Mouse (Mus musculus) retina, embryonic 14.5 days (tissue): ENCODE data around the gene Dgcr2.

Experiments used
- DNase-seq: peaks from one replicate; pipeline ENCODE4 v3.0.0-alpha.2; 2015; ENCODE audit warnings: low spot score

Gene Dgcr2

DNA sequence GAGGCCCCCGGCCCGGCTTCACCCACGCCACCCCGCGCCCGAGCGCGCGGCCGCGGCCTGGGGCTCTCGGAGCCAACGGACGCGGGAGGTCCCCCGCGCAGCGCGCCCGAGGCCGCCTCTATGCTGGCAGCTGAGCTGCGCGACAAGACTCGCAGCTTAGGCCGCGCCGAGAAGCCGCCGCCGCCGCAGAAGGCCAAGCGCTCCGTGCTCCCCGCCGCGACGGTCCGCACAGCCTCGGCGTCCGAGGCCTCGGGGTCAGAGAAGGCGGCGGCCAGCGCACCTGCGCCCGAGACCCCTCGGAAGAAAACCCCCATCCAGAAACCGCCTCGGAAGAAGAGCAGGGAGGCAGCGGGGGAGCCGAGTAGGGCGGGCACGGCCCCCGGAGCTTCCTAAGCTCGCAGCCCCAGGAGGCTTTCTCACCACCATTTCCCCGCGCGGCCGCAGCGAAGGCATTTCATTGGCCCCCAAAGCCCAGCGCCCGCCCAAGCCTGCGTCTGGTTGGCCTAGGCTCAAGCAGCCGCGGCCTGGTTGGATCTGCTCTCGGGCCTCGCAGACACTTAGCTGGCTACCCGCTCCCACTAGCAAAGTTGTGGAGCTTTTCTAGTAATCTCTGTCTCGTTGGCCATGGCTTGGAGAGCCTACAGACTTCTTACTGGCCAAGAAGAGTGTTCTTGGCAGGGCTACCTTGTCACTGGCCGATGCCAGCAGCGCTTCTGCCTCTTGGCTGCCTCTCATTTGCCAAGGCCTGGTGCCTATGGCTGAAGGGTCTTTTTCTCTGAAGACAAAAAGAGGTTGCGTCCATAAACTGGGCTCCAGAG is 91.0 kb downstream of the Dgcr2 start:
- DNase-seq = peak; percentile 92

DNA sequence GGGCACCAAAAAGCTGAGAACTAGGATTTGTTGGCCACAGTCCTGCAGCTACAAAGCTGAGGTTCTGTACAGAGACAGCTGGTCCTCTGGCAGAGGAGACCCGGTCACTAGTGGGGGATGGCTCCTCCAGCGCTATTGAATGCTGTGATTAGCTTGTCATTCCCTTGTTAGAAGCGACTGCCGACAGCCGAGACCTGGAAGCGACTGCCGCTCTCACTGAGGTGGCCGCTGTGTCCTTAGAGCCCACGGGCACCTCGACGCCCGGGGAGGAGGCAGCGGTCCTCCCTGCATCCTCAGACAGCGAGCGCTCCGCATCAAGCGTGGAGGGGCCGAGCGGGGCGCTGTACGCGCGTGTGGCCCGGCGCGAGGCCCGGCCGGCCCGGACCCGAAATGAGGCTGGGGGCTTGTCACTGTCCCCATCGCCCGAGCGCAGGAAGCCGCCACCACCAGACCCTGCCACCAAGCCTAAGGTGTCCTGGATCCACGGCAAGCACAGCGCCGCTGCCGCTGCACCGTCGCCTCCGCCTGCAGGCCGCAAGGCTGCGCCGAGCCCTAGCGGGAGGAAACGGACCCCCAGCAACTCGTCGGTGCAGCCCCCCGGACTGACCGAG is 91.7 kb downstream of the Dgcr2 start:
- peak; percentile 55 for DNase-seq

DNA sequence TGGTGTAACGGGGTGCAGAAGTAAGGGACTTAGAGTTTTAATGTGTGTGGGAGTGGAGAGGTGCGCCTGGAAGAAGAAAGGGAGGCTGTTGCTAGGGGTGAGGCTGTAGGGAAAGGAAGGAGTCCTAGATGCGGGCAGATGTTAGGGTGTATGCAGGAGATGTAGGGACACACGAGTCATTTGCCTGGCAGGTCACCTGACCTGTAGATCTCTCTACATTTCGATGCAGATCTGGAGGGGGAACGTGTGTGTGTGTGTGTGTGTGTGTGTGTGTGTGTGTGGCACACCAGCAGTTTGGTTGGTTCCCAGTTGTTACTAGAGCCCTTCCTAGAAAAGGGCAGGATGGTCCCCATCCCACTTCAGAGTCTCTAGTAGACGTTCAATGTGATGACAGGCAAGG is 93.4 kb downstream of the Dgcr2 start:
- no peak for DNase-seq

DNA sequence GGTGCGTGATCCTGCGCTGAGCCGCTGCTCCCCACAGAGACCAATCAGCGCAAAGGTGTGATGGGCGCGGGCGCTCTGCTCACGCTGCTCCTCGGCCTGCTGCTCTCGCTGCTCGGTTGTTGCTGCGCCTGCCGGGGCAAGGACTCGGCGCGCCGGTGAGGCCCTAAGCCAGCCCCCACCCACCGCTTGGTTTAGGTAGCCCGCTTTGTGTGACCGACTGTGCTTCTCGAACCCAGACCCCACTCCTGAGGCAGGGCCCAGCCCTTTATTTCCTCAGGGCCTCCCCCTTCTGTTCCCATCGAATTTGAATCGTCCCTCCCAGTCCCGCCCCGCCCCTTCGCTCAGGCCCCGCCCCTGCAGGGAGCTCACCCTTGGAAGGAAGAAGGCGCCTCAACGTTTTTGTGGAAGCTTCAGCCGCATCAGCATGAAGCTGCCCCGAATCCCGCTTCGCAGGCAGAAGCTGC is 93.9 kb downstream of the Dgcr2 start:
- peak; percentile 61 for DNase-seq

DNA sequence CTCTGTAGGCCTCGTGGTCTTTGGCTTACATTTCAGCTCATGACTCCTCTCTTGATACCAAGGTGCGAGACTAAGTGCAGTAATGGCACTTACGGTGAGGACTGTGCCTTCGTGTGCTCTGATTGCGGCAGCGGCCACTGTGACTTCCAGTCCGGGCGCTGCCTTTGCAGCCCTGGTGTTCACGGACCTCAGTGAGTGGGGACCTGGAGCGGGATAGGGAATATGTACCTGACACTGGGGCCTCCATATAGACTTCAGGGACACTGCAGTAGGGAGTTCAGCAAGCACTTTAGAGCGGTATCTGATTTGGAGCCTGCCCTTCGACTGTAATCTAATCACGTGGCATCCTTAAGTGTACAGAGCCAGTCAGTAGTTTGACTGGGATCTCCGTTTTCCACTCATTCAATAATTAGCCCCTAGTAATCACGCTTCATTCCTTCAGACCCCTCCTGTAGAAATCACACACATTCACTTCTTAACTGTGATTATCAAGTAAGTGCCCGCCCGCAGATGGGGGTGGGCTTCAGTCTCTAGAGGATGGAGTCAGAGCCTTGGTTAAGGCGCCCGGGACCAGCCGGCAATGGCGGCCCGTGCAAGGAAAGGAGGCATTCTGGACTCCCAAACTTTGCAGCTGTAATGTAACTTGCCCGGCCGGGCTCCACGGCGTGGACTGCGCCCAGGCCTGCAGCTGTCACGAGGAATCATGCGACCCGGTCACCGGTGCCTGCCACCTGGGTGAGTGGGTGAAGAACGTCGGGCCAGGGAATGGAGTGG is 94.5 kb downstream of the Dgcr2 start:
- no peak for DNase-seq

DNA sequence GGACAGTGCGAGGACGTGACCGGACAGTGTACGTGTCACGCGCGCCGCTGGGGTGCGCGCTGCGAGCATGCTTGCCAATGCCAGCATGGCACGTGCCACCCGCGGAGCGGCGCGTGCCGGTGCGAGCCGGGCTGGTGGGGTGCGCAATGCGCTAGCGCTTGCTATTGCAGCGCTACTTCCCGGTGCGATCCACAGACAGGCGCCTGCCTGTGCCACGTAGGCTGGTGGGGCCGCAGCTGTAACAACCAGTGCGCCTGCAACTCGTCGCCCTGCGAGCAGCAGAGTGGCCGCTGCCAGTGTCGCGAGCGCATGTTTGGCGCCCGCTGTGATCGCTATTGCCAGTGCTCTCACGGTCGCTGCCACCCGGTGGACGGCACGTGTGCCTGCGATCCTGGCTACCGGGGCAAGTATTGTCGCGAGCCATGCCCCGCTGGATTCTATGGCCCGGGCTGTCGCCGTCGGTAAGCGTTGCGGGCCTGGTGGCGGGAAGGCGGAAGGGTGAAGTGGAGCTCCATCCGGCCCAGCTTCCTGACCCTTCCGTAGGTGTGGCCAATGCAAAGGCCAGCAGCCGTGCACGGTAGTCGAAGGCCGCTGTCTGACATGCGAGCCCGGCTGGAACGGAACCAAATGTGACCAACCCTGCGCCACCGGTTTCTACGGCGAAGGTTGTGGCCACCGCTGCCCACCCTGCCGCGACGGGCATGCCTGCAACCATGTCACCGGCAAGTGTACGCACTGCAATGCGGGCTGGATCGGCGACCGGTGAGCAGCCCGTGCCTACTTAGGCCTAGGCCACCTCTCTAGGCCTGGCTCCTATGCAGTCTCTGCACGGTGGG is 95.3 kb downstream of the Dgcr2 start:
- DNase-seq = peak; percentile 42

DNA sequence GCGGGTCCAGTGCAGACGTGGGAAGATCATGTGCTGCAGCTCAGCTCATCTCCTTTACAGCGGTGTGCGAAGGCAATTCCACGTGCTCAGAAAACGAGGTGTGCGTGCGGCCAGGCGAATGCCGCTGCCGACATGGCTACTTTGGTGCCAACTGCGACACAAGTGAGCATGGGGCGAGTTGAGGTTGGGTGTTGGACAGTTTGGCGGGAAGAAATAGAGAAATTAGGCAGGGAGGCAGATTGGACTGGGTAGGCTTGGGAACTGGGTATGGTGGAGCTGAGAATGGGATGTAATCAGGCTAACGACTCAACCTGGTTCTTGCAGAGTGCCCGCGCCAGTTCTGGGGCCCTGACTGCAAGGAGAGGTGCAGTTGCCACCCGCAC is 95.9 kb downstream of the Dgcr2 start:
- no peak for DNase-seq

DNA sequence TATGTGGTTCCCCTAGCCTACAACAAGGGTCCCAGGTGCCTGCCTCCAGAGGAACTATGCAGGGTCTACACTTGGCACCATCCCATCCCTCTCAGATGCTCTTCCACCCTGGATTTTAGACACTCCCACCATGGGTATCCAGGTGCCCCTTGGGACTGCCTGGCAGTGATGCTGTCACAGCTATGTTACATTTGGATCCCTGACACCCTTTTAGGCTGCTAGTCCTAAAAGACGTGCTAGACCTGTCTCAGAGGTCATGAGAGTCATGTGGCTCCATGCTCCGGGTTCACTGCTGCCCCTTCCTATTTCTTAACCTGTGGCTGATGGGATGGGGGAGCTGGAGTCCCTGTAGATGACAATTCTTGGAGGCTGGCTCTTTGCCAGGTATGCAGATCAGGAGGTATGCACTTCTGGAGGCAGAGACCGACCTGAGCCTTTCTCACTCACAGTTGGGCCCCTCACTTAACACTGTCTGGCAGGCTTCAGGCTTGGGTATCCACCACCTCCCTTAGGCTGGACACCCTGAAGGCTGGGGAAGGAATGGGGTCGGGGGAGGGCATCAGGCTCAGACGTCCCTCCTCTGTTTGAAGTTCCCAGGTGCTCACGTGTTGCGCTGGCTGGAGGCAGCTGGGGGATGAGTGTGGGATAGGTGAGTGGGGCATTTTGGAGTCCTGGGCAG is 96.4 kb downstream of the Dgcr2 start:
- no peak for DNase-seq

DNA sequence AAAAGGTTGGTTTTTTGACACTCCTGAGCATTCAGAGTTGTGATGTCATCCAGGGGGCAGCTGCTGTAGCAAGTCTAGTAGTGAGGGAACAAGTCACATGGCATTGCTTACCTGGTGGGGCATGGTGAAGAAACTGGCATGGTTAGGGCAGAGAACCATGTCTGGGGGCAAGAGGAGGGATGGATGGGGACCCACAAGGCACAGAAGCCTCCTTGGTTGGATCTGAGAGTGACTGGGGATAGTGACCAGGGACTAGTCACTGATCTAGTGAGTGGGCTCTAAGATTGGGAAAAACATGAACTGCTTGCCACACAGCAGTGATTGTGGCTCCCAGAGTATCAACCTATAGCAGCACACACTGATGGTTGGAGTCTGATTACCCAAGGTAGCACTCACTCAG is 98.8 kb downstream of the Dgcr2 start:
- no peak for DNase-seq

DNA sequence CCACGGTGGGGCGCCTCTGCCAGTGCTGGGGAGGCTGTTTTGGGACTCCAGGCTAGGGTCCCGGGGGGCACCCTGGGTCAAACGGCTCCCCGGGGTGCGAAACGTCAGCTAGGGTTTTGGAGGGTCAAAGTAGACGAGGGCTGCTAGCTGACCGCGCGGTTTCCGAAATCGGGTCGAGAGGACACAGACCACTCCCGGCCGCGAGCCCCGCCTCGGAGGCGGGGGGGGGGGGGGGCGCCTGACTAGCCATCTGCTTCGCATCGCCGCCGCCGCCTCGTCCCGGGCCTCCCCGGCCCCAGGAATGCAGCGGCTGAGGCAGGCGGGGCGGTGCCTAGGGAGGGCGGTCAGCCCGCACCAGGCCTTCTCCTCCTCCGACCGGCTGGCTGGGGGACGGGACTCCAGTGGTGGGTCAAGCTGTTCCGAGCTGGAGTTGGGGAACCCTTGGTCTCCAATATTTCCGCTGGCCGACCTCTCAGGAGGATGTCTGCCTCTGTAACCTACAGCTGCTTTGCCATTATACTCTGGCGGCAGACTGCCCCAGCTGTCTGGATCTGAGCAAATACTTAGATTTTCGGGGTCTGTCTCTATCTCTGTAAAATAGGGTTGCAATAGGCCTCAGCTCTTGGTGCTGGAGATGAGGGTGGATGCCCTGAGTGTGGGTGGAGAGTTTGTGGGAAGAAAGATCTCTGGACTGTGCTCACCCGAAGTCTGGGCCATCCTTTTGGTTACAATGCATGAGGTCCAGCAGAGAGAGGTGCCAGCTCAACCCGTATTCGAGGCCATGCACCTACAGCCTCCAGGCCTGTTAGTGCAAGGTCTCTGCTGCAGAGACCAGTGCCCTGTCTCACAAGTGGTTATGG is 99.8 kb downstream of the Dgcr2 start:
- DNase-seq = peak; percentile 46

DNA sequence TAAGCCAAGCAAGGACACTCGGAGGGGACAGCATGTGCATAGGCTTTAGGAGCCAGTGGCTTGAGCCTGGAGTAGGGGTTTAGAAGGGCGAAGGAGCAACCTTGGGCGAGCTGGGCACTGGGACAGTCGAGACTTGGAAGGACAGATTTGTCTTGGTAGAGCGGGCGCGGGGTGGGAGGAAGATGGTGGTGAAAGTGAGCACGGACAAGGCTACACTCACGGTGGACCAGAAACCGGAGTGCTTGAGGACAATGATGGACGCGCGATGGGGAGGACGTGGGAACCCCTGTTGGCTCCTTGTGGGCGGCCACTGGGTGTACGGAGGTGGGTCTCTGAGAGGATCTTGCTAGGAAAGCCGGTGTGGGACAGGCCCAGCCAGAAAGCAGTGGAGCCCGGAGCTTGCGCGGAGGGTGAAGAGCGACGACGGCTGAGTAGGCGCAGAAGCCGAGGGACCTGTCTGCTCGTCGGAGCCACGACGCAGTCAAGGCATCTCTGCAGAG is 100.5 kb downstream of the Dgcr2 start:
- no peak for DNase-seq

DNA sequence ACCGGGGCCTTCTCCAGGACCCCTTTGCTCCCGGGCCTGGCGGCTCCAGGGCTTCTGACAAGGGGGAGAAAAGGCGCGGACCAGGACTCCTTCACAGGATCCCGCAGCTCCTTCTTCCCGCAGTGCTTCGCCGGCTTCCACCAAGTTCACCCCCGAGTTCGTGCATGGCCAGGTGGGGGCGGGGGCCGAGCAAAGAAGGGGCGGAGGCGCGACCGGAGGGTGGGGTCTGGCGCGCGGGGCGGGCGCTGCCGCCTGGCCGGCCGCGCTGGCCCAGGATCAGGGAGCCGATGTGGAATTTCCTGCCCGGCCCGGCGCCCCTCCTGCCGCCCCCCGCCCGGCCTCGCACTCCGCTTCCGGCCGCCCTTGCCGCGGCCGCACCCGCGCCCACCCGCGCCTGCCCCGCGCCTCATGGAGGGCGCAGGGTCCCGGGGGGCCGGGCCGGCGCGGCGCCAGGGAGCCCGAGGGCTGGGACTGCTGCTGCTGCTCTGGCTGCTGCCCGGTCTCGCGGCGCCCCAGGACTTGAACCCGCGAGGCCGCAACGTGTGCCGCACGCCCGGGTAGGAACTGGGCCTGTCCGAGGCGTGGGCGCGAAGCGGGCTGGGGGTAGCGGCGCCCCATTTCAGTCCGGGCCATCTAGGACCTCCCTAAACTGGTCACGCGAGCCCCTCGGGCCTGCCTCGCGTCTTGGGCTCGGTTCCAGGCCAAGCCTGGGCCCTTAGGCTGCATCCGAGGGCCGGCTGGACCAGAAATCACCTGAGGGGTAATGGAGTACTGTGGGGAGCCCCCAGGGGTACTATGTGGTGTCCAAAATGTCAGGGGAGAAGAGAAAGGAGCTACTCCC is 101.2 kb downstream of the Dgcr2 start, which contains the start of gene Scarf2:
Gene Scarf2, plus strand, starts transcription at position 312 of the 841 bp plus-strand sequence.
- peak; percentile 51 for DNase-seq

DNA sequence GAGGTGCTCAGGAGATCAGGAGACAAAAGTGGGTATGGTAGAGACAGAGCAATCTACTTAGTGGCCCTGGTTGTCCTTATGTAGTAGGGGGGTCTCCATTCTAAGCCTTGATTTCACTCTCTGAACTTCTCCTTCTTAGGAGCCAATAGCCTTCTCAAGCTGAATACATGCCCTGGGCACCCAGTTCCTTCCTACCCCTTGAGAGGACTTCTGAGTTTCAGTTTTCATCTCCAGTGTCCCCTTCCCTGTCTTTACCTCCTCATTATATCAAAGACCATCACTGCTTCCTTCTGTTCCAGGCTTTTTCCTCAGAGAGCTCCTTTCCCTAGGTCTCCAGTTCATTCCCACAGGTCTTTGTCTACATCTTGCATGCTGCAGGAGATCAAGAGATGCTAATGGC is 101.8 kb downstream of the Dgcr2 start:
- DNase-seq = no peak

DNA sequence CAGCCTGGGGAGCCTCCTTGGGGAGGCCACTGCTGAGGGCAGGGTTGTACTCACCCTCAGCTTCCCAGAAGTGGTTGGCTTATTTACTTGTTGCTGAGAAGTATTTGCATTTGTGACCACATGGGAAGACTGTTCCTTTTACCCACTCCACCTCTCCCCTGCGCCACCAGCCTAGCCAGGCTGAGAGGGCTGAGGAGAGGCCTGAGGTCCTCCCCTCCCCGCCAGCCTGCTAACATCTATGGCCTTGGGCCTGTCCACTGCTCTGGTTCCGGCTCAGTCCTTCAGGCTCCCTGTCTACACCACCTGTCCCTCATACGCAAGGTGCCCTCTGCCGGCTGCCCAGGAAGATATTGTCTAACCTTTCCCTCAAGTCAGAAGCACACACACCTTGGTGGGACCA is 102.7 kb downstream of the Dgcr2 start:
- DNase-seq = no peak

DNA sequence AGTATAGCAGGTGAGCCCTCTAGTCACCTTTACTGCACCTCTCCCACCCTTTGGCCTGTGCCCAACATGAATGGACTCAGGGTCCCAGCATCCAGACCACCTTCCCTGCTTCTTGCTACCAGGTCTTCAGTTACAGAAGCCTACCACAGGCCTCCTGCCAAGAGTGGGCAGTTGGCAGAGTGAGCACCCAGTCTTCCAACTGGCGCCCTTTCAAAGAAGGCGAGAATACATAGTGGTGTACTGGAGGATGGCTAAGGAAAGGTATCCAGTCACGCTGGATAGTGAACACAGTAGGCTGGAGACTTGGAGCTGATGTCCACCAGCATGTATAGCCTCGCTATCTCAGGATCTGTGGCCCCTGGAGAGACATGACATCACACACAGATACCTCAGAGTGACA is 104.3 kb downstream of the Dgcr2 start:
- no peak for DNase-seq

DNA sequence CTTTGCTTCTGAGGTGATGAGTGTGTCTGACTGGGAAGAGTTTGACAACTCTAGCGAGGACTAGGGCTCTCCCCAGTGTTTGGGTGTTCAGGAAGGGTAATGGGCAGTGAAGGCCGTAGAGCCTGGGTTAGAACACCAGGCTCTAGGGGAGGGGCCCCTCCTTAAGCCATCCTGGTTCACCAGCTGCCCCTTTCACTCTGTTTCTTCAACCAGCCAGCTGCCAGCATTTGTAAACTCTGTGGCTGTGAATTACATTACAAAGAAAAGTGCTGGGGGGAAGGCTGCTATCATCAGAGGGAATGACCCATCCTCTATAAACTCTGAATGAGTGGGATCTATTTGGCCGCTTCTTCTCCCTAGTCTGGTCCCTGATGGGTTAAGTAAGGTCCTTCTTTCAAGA is 105.6 kb downstream of the Dgcr2 start:
- DNase-seq = no peak
